Mouse (Mus musculus): ENCODE measurements at regions not wholly inside any gene's neighbourhood (a gene's known extent, or its start where the extent isn't known, plus 50 kb on each side); places are given as distances from the start of the nearest gene placed in this dataset.

GRCm38 (mm10) chr12:77088452-77088851 is 126.5 kb upstream of the Max start:
- TF ChIP-seq POLR2A (IDR thresholded peaks at IDR 0.05; ENCODE audit: borderline replicate concordance, extremely low read depth, low read depth, low read length) (no peak), CTCF (IDR thresholded peaks at IDR 0.05; ENCODE audit: insufficient read depth, low read length) (no peak)
